8 mouse cellular contexts compared by ENCODE assay signal in genomic region chr6:35176979-35177649, GRCm38 (mm10). TPM values are rescaled to one million over a fixed set of nuclear protein-coding genes. Genes with fewer than 3 reads are reported as not detected.
DNase-seq lines count a peak whose midpoint lies in the region; ATAC-seq and TF ChIP-seq lines count a peak whose summit lies in the region.

TSS of gene Nup205 (plus strand) at chr6:35177421.

- peak within 1 kb of the TSS; percentile 66 for H3K4me3 ChIP-seq in embryonic fibroblast, embryonic 13.5 days (ENCODE audit: insufficient read depth, low read length)
- H3K4me3 ChIP-seq in limb, embryonic 13.5 days, result peak within 1 kb of the TSS; percentile 90
- H3K4me3 ChIP-seq in midbrain, embryonic 15.5 days, result peak within 1 kb of the TSS; percentile 91

- no peaks in the 10 kb centered on the region for H3K9me3 ChIP-seq in limb, embryonic 13.5 days
- no peaks in the 10 kb centered on the region for H3K9me3 ChIP-seq in midbrain, embryonic 15.5 days

- WGBS in limb, embryonic 13.5 days, result 3% methylated on average over 34 of the region's 34 CpGs
- WGBS in midbrain, embryonic 15.5 days, result 3% methylated on average over 34 of the region's 34 CpGs

- H3K36me3 ChIP-seq in limb, embryonic 13.5 days, result no peaks in the 10 kb centered on the region
- H3K36me3 ChIP-seq in midbrain, embryonic 15.5 days (replicated peaks), result no peaks in the 10 kb centered on the region

- no peaks in the 10 kb centered on the region for H3K27me3 ChIP-seq in limb, embryonic 13.5 days
- H3K27me3 ChIP-seq in midbrain, embryonic 15.5 days (replicated peaks), result no peaks in the 10 kb centered on the region

- peak; percentile 49 for TF ChIP-seq POLR2A in embryonic fibroblast, embryonic 13.5 days (IDR thresholded peaks at IDR 0.05; ENCODE audit: low read depth, low read length)

- peak; percentile 91 for ATAC-seq in limb, embryonic 13.5 days (ENCODE audit: low FRiP score, low read depth)
- ATAC-seq in midbrain, embryonic 15.5 days (replicated peaks), result peak; percentile 94

- peak within 1 kb of the TSS; percentile 88 for H3K4me2 ChIP-seq in limb, embryonic 13.5 days (replicated peaks)
- peak within 1 kb of the TSS; percentile 77 for H3K4me2 ChIP-seq in midbrain, embryonic 15.5 days

- DNase-seq in CD4-positive, CD25-positive, alpha-beta regulatory T cell, adult 2 months (ENCODE audit: low read depth, low spot score), result peak; percentile 88
- peak; percentile 92 for DNase-seq in brain, adult 2 months (ENCODE audit: low read depth, low spot score)
- DNase-seq in heart, adult 9 months (ENCODE audit: low spot score in 2 of 2), result peak; percentile 83 to 85
- DNase-seq in kidney, adult 9 months, result peak; percentile 89
- DNase-seq in spleen, adult 18-20 months, result peak; percentile 74 to 78

- peak within 1 kb of the TSS; percentile 92 for H3K9ac ChIP-seq in limb, embryonic 13.5 days
- H3K9ac ChIP-seq in midbrain, embryonic 15.5 days, result peak within 1 kb of the TSS; percentile 95

- H3K4me1 ChIP-seq in embryonic fibroblast, embryonic 13.5 days (ENCODE audit: control insufficient read depth, insufficient read depth, low read length), result no peaks in the 10 kb centered on the region
- H3K4me1 ChIP-seq in limb, embryonic 13.5 days, result peaks cover 9% of the 10 kb centered on the region
- H3K4me1 ChIP-seq in midbrain, embryonic 15.5 days, result peaks cover 16% of the 10 kb centered on the region

- TF ChIP-seq CTCF in embryonic fibroblast, embryonic 13.5 days (IDR thresholded peaks at IDR 0.05; ENCODE audit: borderline replicate concordance, insufficient read depth, low read length), result no peak

- peak within 1 kb of the TSS; percentile 69 for H3K27ac ChIP-seq in embryonic fibroblast, embryonic 13.5 days (ENCODE audit: insufficient read depth, low read length)
- H3K27ac ChIP-seq in limb, embryonic 13.5 days, result peak within 1 kb of the TSS; percentile 90
- H3K27ac ChIP-seq in midbrain, embryonic 15.5 days, result peak within 1 kb of the TSS; percentile 99

RNA-seq across cellular contexts. Expression of gene Nup205, which starts in this region (rescaled TPM):
- polyA plus RNA-seq in embryonic fibroblast, embryonic 13.5 days (2011; ENCODE audit: insufficient read length, low read depth, missing spikeins), result 67.7 and 68.7 TPM in 2 replicates
- 29.4 and 36.0 TPM in 2 replicates for polyA plus RNA-seq in limb, embryonic 13.5 days (2015; fragmentation: Nextera tagmentation; extraction: Ambion mirVana)
- 23.1 and 23.6 TPM in 2 replicates for polyA plus RNA-seq in midbrain, embryonic 15.5 days (2015; fragmentation: Nextera tagmentation; extraction: Ambion mirVana)

Comparison
In these comparisons a context has a peak if more than half of its experiments do, and no peak if none do; other contexts are left out.
1. Peak in every context shown above with its lines: DNase-seq, ATAC-seq, H3K4me3 ChIP-seq and H3K27ac ChIP-seq.